Mouse (Mus musculus) liver, embryonic 14.5 days (tissue): ENCODE results near the gene Steap1.

ENCODE experiments used
- CTCF ChIP-seq: IDR thresholded peaks from 2 replicates; pipeline ENCODE4 v1.5.1; 2016; ENCODE audit warnings: antibody characterized with exemption, low read depth, control low read depth
- EP300 ChIP-seq: IDR thresholded peaks from 2 replicates; pipeline ENCODE4 v1.6.1; 2016; ENCODE audit warnings: antibody characterized with exemption, low read depth

DNA sequence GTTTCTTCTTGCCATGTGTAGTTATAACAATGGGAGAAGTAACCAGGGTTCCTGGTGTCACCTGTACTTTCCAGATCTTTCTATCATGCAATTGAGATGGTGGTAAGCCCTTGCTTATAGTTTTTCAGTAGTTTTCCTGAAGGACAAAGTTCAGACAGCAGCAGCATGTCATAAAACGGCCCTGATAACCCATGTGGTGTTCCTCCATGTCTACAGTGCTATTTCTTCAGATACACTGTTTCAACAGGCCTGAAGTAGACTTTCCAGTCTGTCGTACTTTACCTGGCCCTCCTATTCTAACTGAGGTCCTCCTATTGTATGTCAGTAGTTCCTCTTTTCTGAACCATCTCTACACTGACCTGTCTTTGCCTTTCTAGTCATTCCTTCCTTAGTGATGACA, 16.3 kb downstream of the Steap1 start:
- TF ChIP-seq CTCF (no peak), EP300 (no peak)
